Mouse (Mus musculus): ENCODE data around the gene Col25a1.

Col25a1 gene

DNA sequence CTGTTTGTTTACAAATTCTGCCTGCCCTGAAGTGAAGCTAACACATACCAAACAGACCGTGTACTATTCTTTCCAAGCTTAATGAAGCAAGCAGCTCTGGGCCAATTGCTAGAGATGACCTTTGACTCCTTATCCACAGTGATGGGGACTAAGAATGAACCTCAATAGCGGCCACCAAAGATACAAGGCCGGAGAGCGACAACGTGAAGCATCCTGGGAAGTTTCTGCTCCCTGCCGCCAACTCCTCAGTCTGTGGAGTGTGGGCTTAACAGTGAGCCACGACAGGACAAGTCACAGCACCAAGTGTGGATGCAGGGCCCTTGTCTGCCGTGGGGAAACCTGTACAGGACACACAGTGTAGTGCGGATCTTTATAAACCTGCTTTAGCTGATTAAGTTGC lies 247.3 kb downstream of the Col25a1 start:
- DNase-seq (ENCODE audit: low spot score in 2 of 2): no peak

- DNase-seq (ENCODE audit: low spot score in 2 of 2): no peak
Measured at GRCm38 (mm10) chr3:130380299-130380845, 249.1 kb downstream of the Col25a1 start.

DNA sequence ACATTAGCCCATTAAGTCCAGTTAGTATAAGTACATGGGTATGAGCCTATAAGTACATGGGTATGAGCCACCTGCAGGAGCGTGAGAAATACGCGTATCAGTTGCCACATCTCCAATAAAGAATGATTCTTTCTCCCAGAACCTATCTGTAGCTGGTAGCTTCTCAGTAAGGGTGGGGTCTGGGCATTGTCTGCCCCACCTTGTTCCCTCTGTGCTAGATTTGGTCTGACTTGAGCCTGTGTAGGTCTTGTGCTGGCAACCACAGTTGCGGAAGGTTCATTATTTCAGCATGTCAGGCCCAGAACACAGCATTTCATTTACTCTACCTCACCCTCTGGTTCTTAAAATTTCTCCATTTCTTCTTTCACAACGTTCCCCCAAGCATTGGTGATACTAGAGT lies 250.4 kb downstream of the Col25a1 start:
- DNase-seq (ENCODE audit: low spot score in 2 of 2): no peak

DNA sequence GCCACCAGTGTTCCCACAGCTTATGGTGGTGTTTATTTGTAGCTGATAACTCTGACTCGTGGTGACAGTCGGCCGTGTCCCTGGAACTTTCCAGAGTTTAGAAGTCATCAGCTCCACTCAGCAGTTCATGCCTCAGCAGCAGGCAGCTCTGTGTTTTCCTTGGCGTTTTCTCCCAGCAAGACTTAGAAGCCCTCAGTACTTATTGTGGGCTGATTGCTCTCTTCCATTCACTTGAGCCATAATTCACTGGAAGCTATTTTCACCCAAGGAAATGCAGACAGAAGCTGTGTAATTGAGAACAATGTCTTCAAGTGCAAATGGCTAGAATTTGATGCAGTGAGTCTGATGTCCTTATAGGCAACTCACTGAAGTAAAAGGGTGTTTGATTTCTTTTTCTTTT lies 254.6 kb downstream of the Col25a1 start:
- no peak for DNase-seq (ENCODE audit: low spot score in 2 of 2)

DNA sequence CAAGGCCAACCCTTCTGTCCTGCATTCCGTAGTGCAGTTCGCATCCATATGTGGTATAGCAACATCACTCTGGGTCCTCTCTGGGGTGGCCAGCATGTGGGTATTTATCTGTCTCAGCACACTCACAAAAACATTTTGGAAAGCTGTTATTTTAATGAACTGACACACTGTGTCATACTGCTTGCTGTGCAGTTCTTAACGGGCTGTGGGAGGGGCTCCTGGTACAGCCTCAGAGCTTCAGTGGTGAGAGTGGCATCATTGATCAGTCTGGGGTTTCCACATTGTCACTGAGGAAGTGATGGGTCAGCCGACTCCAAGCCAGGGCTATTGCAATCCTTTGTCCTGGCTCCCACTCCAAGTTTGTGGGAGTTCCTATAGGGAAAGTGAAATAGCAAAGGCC lies 255.9 kb downstream of the Col25a1 start:
- no peak for DNase-seq (ENCODE audit: low spot score in 2 of 2)

- no peak for DNase-seq (ENCODE audit: low spot score in 2 of 2)
Measured at GRCm38 (mm10) chr3:130389261-130389975, 258.1 kb downstream of the Col25a1 start.

GRCm38 (mm10) chr3:130396636-130397035 lies 265.3 kb downstream of the Col25a1 start:
- DNase-seq (ENCODE audit: low spot score in 2 of 2): peak in 1 of 2 experiments; percentile 39

GRCm38 (mm10) chr3:130400716-130401559 lies 269.6 kb downstream of the Col25a1 start:
- peak in 1 of 2 experiments; percentile 68 for DNase-seq (ENCODE audit: low spot score in 2 of 2)

DNA sequence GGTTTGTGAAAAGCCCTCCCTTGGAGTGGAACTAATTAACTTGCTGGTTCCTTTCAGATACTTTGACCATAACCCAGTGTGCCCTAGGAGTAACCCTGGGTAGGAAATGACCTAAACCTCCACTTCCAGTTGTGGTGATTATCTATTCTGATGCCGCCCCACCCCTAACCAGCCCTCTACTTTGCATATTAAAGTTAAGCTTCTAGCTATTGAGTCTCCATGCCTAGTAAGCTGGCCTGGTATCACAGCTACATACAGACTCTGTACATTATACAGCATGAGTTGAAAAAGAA lies 270.2 kb downstream of the Col25a1 start:
- DNase-seq (ENCODE audit: low spot score in 2 of 2): no peak

GRCm38 (mm10) chr3:130404525-130405409 lies 273.5 kb downstream of the Col25a1 start:
- no peak for DNase-seq (ENCODE audit: low spot score in 2 of 2)

DNA sequence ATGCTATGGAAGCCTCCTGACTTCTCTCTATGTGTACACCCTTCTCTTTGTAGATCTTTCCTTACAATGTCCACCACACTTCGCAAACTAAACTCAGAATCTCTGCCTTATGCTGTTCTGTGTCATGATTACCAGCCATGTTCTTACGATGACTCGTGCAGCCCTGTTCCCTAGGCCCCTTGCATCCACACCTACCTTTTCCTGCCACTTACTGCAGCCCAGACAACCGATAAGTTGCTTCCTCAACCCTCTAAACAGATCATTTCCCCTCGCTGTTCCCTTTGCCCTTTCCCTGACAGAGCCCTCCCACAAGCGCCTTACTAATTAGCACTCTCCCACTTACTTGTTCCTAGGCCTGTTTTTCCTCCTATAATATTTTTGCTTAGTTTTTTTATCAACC lies 275.9 kb downstream of the Col25a1 start:
- DNase-seq (ENCODE audit: low spot score in 2 of 2): no peak

- no peak for DNase-seq (ENCODE audit: low spot score in 2 of 2)
Measured at GRCm38 (mm10) chr3:130413239-130413638, 281.9 kb downstream of the Col25a1 start.

DNA sequence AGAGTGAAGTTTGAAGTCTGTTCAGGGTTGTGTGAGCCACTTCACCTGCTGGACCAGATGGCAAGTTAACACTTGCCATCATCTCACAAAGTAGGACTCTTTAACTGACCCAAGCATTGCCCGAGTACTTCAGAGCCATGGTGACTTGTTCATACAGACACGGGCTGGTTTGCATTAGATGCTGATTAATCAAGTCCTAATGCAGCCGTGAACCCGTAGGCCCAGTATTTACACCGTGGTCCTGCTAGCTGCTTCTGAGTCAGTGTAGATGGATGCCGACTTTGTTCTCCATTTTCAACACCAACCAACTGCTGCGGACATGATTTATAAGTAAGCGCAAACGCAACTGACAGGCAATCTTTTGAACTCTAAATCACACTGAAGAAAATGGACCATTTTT lies 287.6 kb downstream of the Col25a1 start:
- DNase-seq (ENCODE audit: low spot score in 2 of 2): no peak

DNA sequence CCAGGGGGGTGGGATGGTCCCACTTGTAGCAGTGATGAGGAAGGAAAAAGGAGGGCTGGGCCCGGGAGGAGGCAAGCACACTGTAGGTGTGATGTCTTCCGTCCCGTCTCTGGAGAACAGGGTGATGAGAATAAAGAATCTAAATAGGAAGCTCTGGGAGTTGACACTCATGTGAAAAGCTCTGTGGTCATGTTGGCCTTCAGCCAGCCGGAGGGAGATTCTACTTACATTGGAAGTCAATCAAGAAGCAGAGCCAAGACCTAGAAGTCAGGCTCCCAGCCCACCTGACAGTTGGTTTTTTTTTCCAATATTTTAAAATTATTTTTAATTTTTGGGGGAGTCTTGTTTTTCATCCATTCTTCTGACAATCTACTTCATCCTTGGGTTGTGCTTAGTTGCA lies 297.5 kb downstream of the Col25a1 start:
- DNase-seq (ENCODE audit: low spot score in 2 of 2): no peak

GRCm38 (mm10) chr3:130430052-130430451 lies 298.8 kb downstream of the Col25a1 start:
- DNase-seq (ENCODE audit: low spot score in 2 of 2): no peak

GRCm38 (mm10) chr3:130432818-130433217 lies 301.5 kb downstream of the Col25a1 start:
- peak; percentile 10 to 34 for DNase-seq (ENCODE audit: low spot score in 2 of 2)

- DNase-seq (ENCODE audit: low spot score in 2 of 2): no peak
Measured at GRCm38 (mm10) chr3:130436956-130437355, 305.7 kb downstream of the Col25a1 start.

DNA sequence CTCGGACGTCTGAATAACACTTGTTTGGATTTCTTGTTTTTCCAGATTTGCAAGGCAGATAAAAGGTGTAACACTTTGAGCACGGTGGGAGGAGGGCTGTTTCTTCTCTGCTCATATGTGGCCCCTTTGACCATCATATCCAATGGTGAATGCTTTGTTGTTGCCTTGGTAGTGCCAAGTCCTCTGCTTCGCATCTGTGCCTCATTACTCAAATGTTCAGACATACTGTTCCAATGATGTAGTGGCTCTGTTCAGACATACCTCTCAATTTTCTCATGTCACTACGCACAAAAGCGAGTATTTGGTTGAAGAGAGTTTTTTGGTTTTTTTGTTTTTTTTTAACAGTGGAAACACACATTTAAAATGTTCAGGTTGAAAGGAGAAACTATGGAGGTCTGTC lies 308.5 kb downstream of the Col25a1 start:
- DNase-seq (ENCODE audit: low spot score in 2 of 2): no peak

DNA sequence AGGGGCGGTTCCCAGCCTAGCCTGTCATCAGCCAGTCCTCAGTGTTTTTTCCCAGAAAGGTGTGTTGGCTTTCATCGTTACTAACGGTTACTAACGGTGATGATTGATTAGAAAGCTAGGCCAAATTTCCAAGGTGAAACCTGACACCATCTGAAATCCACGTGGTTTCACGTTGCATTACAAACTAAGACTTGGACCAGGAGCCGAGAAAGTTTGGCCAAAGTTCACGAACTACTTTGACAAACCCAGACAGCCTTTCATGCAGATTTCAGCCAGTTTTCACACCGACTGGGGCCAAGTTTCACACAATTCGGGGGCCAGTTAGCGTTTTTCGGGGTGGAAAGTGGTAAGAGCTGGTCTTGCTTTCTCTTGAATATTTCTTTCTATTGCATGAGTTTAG lies 309.4 kb downstream of the Col25a1 start:
- no peak for DNase-seq (ENCODE audit: low spot score in 2 of 2)

DNA sequence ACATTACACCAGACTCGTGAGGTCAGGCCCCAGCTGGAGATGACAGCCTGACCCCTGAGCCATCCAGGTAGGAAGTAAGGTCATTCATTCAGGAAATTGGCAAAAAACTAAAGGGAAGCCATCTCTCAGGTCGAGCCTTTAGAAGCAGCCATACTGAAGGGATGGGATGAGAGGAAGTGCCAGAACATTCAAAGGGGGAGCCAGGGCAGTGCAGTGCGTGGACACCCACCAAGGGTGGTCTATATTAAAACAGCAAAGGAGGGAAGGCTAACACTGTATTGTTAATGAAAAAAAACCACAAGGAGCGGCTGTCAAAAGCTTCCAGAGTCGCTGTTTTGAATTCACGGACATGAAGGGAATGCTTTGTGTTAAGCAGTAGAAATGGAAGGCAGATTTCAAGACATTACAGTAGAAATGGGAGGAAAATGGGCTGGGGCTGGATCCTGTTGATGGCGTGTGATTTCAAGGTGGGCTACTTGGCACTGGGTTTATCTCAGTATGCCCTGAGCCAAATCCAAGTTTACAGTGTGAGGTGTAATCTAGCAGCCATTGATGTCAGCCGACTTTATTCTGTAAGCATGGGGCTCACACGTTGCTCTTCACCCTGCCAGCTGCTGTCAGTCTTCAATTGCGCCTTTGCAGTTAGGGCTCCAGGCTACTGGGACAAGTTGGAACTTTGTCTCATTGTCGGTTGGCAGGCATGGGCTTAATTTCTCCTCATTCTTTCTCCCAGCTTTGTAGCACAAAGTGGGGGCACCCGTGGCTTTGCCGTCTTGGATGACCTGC lies 312.7 kb downstream of the Col25a1 start:
- DNase-seq (ENCODE audit: low spot score in 2 of 2): no peak

GRCm38 (mm10) chr3:130449864-130450263 lies 318.6 kb downstream of the Col25a1 start:
- DNase-seq (ENCODE audit: low spot score in 2 of 2): no peak

All from left cerebral cortex, adult 9 months (tissue).